Mouse (Mus musculus) brain, embryonic 14.5 days (tissue): ENCODE measurements around the gene Sdhb. TPM values are rescaled to one million over a fixed set of nuclear protein-coding genes. Genes with fewer than 3 reads are reported as not detected.

Experiments
- DNase-seq: peaks from one replicate; pipeline ENCODE4 v3.0.0-alpha.2; 2011; ENCODE audit warnings: low read depth
- CTCF ChIP-seq: fragments of 200-500 bp; IDR thresholded peaks from 2 replicates; pipeline ENCODE4 v1.5.1; 2012; ENCODE audit warnings: inconsistent platforms, mild to moderate bottlenecking, moderate library complexity, borderline replicate concordance; ENCODE audit not compliant: insufficient read depth, insufficient read length; ENCODE audit errors: extremely low read depth
- POLR2A ChIP-seq: fragments of 200-500 bp; IDR thresholded peaks from 2 replicates; pipeline ENCODE4 v1.6.1; 2012; ENCODE audit warnings: mild to moderate bottlenecking, inconsistent platforms, borderline replicate concordance; ENCODE audit not compliant: poor library complexity, insufficient read depth, insufficient read length, severe bottlenecking; ENCODE audit errors: extremely low read depth
- polyA plus RNA-seq: library from polyadenylated mRNA; depleted of rRNA; stranded (reverse); fragments of >200 nt; gene quantifications from 2 replicates; pipeline ENCODE4 v1.2.3, GENCODE M21; 2012

Sdhb gene
- polyA plus RNA-seq, 1 experiment, result 213 TPM

DNA sequence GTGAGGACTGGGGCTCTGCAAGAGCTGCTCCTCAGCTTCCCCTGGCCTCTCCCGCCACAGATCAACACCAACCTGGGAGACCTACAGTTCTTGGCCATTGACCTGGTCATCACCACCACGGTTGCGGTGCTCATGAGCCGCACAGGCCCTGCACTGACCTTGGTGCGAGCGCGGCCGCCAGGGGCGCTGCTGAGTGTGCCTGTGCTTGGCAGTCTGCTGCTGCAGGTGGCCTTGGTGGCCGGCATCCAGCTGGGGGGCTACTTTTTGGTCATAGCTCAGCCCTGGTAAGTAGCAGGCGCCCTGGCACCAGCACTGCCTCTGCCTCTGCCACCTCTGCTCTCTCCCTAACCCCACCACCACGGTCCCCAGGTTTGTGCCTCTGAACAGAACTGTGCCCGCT is 45.0 kb downstream of the Sdhb start:
- TF ChIP-seq CTCF (peak; percentile 44; the same call in 1 of the 2 replicates), POLR2A (no peak)
- no peak for DNase-seq

DNA sequence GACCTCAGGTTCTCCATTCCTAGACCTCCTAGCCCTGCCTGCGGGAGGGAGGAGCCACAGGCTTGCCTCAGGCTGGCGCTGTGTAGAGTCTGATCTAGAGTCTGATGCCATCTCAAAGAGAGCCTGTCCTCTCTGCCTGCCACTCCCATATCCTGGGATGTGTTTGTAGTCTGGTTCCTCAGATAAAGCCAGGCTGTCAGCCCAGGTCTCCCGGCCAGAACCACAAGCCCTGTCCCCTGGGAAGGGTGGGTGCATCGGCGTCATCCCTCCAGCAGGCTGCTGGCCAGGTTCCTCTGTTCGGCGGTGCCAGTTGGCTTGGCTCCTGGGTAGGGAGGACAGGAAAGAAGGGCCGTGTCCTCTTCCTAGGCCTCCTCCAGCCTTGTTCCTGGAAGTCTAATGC is 47.0 kb downstream of the Sdhb start:
- no peak for DNase-seq
- no peak for TF ChIP-seq POLR2A
- no peak for TF ChIP-seq CTCF

DNA sequence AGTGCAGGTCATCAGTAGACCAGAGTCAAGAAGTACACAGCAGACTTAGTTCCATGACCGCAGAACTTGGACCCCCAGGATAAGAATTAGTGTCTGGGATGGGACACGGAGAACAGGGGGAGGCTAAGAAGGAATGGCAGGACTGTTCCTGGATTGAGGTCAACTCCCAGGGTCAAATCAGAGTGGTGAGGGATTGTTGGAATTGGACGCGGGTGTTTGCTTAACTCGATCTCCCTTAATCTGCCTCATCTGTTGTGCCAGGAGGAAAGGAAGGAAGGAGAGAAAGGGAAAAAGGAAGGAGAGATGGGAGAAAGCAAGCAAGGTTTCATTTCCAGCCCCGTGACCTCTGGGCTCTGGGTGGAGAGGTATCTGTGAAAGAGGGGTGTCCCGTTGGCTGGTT is 49.1 kb downstream of the Sdhb start, which contains the start of gene Mfap2:
Gene Mfap2 (plus strand): TSS at position 301 of the 400 bp plus-strand sequence.
- TF ChIP-seq CTCF, result no peak
- no peak for TF ChIP-seq POLR2A
- no peak for DNase-seq

DNA sequence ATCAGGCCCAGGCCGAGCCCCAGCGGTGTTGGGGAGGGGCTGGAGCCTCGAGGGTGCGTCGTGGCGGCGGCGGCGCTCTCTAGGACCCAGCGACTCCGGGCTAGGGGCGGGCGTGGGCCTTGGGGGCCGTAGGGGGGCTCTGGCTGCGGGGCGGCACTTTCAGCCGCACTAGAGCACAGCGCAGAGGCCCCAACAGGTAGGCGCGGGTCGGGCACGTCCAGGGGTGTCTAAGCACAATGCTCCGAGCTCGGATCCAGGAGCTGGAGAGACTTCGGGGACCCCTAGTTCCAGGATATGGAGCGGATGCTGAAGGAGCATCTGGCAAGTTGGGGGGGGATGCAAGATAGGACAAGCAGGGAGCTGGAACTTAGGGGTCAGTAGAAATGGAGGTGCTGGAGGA is 49.5 kb downstream of the Sdhb start:
- TF ChIP-seq POLR2A, result peak; percentile 40; the same call in 1 of the 2 replicates
- TF ChIP-seq CTCF, result no peak
- DNase-seq, result peak; percentile 90

DNA sequence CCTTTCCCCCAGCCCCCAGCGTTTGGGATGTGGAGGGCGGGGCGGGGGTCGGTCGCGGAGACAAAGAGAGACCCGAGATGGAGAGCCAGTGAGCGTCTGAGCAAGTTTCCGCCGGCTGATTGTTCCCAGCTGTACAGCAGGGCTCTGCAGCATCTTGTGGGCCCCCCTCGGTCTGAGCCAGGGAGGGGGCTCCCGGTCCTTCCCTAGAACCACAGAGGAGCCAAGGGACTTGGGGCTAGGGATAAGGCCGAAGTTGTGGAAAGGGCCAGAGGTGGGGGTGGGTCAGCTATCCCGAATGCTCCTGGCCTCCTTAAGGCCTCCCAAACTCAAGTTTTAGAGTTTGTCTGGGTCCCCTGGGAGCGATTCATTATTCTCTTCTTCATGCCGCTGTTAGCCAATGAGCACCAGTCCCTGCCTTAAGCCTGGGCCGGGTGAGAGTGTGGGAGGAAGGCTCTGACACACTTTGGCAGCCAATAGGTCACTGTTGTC is 50.0 kb downstream of the Sdhb start:
- TF ChIP-seq CTCF, result no peak
- TF ChIP-seq POLR2A, result no peak
- peak; percentile 68 for DNase-seq

DNA sequence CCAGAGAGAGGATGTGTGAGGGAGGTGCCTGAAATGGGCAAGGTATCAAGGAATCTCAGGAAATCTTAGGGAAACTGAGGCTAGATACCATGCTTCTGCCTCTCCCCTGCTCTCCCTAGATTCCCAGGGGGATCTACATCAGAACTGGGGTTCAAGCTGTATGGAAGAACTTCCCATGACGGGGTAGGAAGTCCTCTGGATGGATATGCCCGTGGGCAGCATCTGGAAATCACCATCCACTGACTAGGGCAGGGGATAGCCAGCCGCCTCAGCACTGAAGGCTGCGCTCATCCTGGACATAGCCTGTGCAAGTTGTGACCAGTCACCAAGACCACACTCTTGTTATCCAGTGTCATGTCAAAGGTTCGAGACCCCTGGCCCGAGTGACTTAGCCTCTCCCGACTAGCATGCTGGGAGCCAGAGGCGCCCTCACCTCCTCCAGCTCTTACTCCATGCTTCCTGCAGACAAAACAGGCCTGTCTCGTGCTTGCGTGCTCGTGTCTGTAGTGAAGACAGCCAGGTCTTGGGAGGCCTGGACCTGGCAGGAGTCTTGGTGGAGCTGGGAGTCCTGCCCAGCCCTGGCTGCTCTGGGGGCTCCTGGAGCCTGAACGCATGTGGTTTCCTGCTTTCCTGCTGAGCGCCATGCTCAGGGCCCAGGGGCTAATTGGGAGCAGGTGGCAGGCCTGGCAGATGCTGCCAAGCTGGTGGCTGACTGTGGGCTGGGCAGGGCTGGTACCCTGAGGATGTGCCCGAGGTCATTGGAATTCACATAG is 50.7 kb downstream of the Sdhb start:
- peak; percentile 89 for DNase-seq
- no peak for TF ChIP-seq CTCF
- no peak for TF ChIP-seq POLR2A

DNA sequence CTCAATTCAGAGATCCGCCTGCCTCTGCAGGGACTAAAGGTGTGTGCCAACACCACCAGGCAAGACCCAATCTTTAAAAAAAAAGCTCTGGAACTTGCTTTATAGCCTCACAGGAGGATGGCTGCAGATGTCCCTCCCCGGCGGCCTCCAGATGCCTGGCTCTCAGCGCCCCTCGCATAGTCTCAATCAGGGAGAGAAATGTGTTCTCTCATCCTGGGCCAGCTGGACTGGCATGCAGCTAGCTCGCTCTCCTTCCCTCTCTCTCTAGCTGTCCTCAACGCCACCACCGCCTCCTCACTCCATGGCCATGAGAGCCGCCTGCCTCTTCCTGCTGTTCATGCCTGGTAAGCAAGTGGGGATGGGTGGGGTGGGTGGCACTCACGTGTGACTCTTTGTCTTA is 51.6 kb downstream of the Sdhb start:
- peak; percentile 72 for DNase-seq
- TF ChIP-seq CTCF (no peak), POLR2A (no peak)

DNA sequence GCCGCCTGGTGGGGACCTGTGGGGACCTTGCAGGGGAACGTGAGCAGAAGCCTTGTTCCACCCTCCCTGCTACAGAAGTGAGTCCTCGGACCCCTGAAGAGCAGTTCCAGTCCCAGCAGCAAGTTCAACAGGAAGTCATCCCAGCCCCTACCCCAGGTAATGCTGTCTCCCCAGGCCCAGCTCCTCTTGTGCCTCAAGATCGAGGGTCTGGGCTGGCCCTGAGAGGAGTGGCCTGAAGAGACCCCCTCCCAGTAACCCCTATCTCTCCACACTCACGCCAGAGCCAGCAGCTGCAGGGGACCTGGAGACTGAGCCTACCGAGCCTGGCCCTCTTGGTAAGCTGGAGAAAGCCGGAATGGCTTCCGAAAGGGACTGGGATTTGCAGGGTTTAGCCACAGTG is 53.1 kb downstream of the Sdhb start:
- no peak for DNase-seq
- TF ChIP-seq POLR2A (no peak), CTCF (no peak)

DNA sequence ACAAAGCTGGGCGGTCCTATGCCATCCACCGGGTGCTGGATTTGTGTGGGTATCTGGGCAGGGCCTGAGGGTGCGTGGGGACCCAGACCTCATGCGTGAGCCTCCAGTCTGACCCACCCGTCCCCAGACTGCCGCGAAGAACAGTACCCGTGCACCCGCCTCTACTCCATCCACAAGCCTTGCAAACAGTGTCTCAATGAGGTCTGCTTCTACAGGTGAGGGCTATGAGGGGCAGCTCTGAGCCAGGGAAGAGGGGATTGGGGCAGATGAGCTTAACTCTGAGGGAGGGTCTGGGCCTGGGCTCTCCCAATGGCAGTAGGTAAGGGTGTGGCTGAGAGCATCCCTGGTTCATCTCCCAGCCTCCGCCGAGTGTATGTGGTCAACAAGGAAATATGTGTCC is 53.9 kb downstream of the Sdhb start:
- DNase-seq, result no peak
- TF ChIP-seq POLR2A, result no peak
- TF ChIP-seq CTCF, result no peak

DNA sequence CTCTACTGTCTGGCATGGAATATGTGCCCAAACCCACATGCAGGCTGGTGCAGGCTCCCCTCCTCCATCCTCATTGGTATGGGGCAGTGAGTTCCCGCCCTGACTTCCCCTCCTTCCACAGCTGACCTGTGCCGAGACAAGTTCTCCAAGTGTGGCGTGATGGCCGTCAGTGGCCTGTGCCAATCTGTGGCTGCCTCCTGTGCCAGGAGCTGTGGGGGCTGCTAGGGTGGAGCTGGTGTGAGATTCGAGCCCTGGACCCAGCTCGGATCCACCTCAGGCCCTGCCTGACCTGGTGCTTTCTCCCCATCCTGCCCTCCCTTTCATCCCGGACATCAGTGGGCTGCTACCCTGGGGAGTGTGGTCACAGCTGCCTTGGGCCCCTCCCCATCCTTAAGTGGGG is 54.4 kb downstream of the Sdhb start:
- TF ChIP-seq POLR2A, result no peak
- TF ChIP-seq CTCF, result no peak
- DNase-seq, result no peak

DNA sequence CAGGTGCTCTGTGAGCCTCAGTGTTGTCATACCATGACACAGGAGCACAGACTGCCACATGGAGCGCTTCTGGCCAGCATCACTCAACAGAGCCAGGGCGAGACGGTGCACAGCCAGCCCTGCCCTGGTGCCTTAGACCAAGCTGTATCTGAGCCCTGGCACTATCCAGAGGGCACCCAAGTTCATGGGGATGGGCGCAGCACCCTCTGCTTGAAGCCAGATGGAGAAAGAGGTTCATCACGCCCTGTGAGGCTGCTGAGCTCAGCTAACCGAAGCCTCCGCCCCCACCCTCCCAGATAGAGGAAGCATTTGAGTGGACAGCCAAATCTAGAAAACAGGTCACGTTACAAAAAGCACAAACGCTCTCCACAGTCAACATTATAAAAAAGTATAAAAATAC is 55.3 kb downstream of the Sdhb start:
- DNase-seq, result no peak
- TF ChIP-seq POLR2A (no peak), CTCF (no peak)
